Mouse (Mus musculus) C2C12 (cell line): Measurements from ENCODE around the gene Cpne8.

Experiments used
- CEBPB ChIP-seq: IDR thresholded peaks from one replicate; pipeline ENCODE4 v1.6.1; 2011; ENCODE audit warnings: low read depth, mild to moderate bottlenecking, control low read depth, moderate library complexity
- CTCF ChIP-seq: IDR thresholded peaks from one replicate; pipeline ENCODE4 v1.5.1; 2011; ENCODE audit not compliant: control insufficient read depth, insufficient read depth, insufficient read length
- FOSL1 ChIP-seq: IDR thresholded peaks from one replicate; pipeline ENCODE4 v1.8.0; 2011; ENCODE audit warnings: mild to moderate bottlenecking, low read length; ENCODE audit not compliant: poor library complexity, insufficient read depth, severe bottlenecking
- MAX ChIP-seq: IDR thresholded peaks from one replicate; pipeline ENCODE4 v1.6.1; 2011; ENCODE audit warnings: mild to moderate bottlenecking, control low read depth
- MYOD1 ChIP-seq: IDR thresholded peaks from one replicate; pipeline ENCODE4 v1.6.1; 2011; ENCODE audit warnings: low read depth; ENCODE audit not compliant: control insufficient read depth, insufficient read length
- MYOG ChIP-seq: IDR thresholded peaks from one replicate; pipeline ENCODE4 v1.6.1; 2011; ENCODE audit not compliant: control insufficient read depth, insufficient read length; ENCODE audit errors: extremely low read depth
- USF1 ChIP-seq: IDR thresholded peaks from one replicate; pipeline ENCODE4 v1.6.1; 2011; ENCODE audit warnings: low read depth, mild to moderate bottlenecking, control low read depth, moderate library complexity

DNA sequence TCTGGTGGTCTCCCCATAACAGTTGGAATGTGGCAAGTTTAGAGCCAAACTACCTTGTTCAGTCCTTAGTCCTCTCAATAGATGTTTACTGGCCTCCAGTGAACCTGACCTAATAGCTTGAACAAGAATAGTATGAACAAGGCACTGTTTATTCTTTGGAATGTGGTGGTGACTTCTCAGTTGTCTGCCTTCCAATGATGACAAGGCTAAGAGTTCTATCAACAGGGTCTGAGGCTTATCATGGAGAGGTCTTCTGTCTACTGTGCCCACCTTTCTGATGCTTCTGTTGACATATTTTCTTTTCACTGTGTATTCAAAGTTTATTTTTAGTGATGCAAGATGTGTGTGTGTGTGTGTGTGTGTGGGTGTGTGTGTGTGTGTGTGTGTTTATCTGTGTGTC lies 137.1 kb downstream of the Cpne8 start:
- no peak for TF ChIP-seq CTCF
- TF ChIP-seq MAX: no peak
- TF ChIP-seq USF1: no peak
- no peak for TF ChIP-seq MYOG
- TF ChIP-seq CEBPB: no peak
- TF ChIP-seq FOSL1: no peak
- TF ChIP-seq MYOD1: no peak
